In the genomic region with DNA sequence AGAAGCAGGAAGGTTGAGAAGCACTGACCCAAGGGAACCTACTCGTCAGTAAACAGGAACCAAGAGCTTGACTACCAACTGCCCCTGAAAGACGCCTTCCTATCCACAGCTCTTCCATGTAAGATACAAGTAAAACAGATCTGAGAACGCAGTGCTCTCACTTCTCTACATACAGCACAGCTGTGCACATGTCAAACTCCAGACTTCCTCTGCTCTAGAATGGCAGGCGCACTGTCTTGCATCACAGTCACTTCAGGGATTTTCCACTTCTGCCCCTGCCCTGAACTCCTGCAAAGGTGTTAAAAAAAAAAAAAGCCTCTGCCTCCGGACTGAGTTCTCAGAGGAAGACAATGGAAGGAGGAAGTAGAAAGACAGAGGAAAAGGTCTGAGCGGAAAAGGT, we compare ENCODE assay signal across 13 mouse cellular contexts.
DNase-seq lines count a peak whose midpoint lies in the region; ATAC-seq and TF ChIP-seq lines count a peak whose summit lies in the region.
"Had no signal": no experiment of that assay in that cellular context is flagged by ENCODE, and none has a peak within 500 bp of the region (broad histone marks: within the 10 kb centered on the region; RNA-seq: fewer than 3 reads in every experiment).

No protein-coding gene starts in this region.

- no peak overlapping the region for H3K9ac ChIP-seq in kidney, embryonic 14.5 days (ENCODE audit: low read depth, low read length)
- H3K9ac ChIP-seq: embryonic facial prominence, embryonic 15.5 days; midbrain, embryonic 12.5 days; neural tube, embryonic 13.5 days had no signal

- WGBS in kidney, embryonic 14.5 days: 59% methylated on average over 6 of the region's 6 CpGs

- no peaks in the 10 kb centered on the region for H3K9me3 ChIP-seq in kidney, embryonic 14.5 days (ENCODE audit: control insufficient read depth, low read length)
- H3K9me3 ChIP-seq: embryonic facial prominence, embryonic 15.5 days; midbrain, embryonic 12.5 days; neural tube, embryonic 13.5 days had no signal

- H3K27me3 ChIP-seq in kidney, embryonic 14.5 days (ENCODE audit: control insufficient read depth, insufficient read depth, low read length): no peaks in the 10 kb centered on the region
- H3K27me3 ChIP-seq: embryonic facial prominence, embryonic 15.5 days; midbrain, embryonic 12.5 days; neural tube, embryonic 13.5 days had no signal

- TF ChIP-seq CTCF in bone marrow macrophage, adult 2 months (IDR thresholded peaks at IDR 0.05; ENCODE audit: low read depth, low read length): no peak

- H3K4me1 ChIP-seq in kidney, embryonic 14.5 days (ENCODE audit: control insufficient read depth, insufficient read depth, low read length): no peaks in the 10 kb centered on the region
- H3K4me1 ChIP-seq in bone marrow macrophage, adult 2 months (ENCODE audit: control insufficient read depth, insufficient read depth, low read length): peaks cover 32% of the 10 kb centered on the region
- H3K4me1 ChIP-seq: neural tube, embryonic 13.5 days had no signal

- H3K36me3 ChIP-seq in kidney, embryonic 14.5 days (ENCODE audit: control insufficient read depth, insufficient read depth, low read length): peaks cover 3% of the 10 kb centered on the region; the same call in 1 of the 2 replicates
- H3K36me3 ChIP-seq: midbrain, embryonic 12.5 days; neural tube, embryonic 13.5 days had no signal

- no peak overlapping the region for H3K4me3 ChIP-seq in kidney, embryonic 14.5 days (ENCODE audit: low read length)
- H3K4me3 ChIP-seq in bone marrow macrophage, adult 2 months (ENCODE audit: insufficient read depth, low read length): peak overlapping the region; percentile 16
- H3K4me3 ChIP-seq: embryonic facial prominence, embryonic 15.5 days; midbrain, embryonic 12.5 days; neural tube, embryonic 13.5 days had no signal

- 0 out of 2 replicates have a peak overlapping the region, but pooled peaks have one; percentile 2 for H3K27ac ChIP-seq in kidney, embryonic 14.5 days (ENCODE audit: low read depth, low read length)
- H3K27ac ChIP-seq in bone marrow macrophage, adult 2 months (ENCODE audit: insufficient read depth, low read depth, low read length): peak overlapping the region; percentile 75
- H3K27ac ChIP-seq: embryonic facial prominence, embryonic 15.5 days; midbrain, embryonic 12.5 days; neural tube, embryonic 13.5 days had no signal

- no peak for ATAC-seq in kidney, embryonic 14.5 days (ENCODE audit: low FRiP score, low TSS enrichment)

- no peak overlapping the region for H3K4me2 ChIP-seq in kidney, embryonic 14.5 days (replicated peaks; ENCODE audit: low read depth, low read length)
- H3K4me2 ChIP-seq: embryonic facial prominence, embryonic 15.5 days; midbrain, embryonic 12.5 days; neural tube, embryonic 13.5 days had no signal

- no peak for TF ChIP-seq POLR2A in bone marrow macrophage, adult 2 months (IDR thresholded peaks at IDR 0.05; ENCODE audit: borderline replicate concordance, low read depth, low read length)

- no peak for DNase-seq in kidney, postnatal 25 days
- peak; percentile 37 for DNase-seq in B cell, adult 2 months
- DNase-seq in lung, postnatal 4 days: peak; percentile 33 to 46
- no peak for DNase-seq in thymus, postnatal 25 days
- DNase-seq in thymus, postnatal 10 days (ENCODE audit: low spot score in 2 of 2): no peak
- DNase-seq: cerebellum, postnatal 10 days; right cerebral cortex, postnatal 25 days; thymus, adult 18-20 months had no signal

Comparison
In these comparisons a context has a peak if more than half of its experiments do, and no peak if none do; other contexts are left out.
1. DNase-seq: peak in B cell, adult 2 months (2 of 2) and lung, postnatal 4 days (2 of 2); none in kidney, postnatal 25 days (0 of 2), thymus, postnatal 25 days (single experiment) and thymus, postnatal 10 days (0 of 2).